Mouse (Mus musculus) forebrain, embryonic 13.5 days (tissue): ENCODE results near the gene Aox4. TPM values are rescaled to one million over a fixed set of nuclear protein-coding genes. Genes with fewer than 3 reads are reported as not detected.

Source experiments
- ATAC-seq: fragments of 200-750 bp; cut with Nextera tagmentation; 2 replicates; pipeline ENCODE4 v1.8.0; 2017
- H3K27ac ChIP-seq: fragments of 300-500 bp; sonication (generic); 2 replicates; pipeline ENCODE4 v1.5.1; 2015; ENCODE audit warnings: inconsistent platforms, mild to moderate bottlenecking, moderate library complexity
- H3K27me3 ChIP-seq: fragments of 300-500 bp; sonication (generic); 2 replicates; pipeline ENCODE4 v1.6.1; 2015; ENCODE audit warnings: mild to moderate bottlenecking, inconsistent platforms
- H3K36me3 ChIP-seq: fragments of 300-500 bp; sonication (generic); 2 replicates; pipeline ENCODE4 v1.6.1; 2015; ENCODE audit warnings: mild to moderate bottlenecking, inconsistent platforms; ENCODE audit not compliant: poor library complexity, severe bottlenecking
- H3K4me1 ChIP-seq: fragments of 300-500 bp; sonication (generic); 2 replicates; pipeline ENCODE4 v1.6.1; 2015; ENCODE audit warnings: inconsistent platforms
- H3K4me2 ChIP-seq: fragments of 300-500 bp; sonication (generic); 2 replicates; pipeline ENCODE4 v1.6.1; 2015; ENCODE audit warnings: inconsistent platforms, mild to moderate bottlenecking, moderate library complexity
- H3K4me3 ChIP-seq: fragments of 300-500 bp; sonication (generic); 2 replicates; pipeline ENCODE4 v1.5.1; 2015; ENCODE audit warnings: mild to moderate bottlenecking, inconsistent platforms
- H3K9ac ChIP-seq: fragments of 300-500 bp; sonication (generic); 2 replicates; pipeline ENCODE4 v1.6.1; 2015; ENCODE audit warnings: mild to moderate bottlenecking, inconsistent platforms
- H3K9me3 ChIP-seq: fragments of 300-500 bp; sonication (generic); replicated peaks from 2 replicates; pipeline ENCODE4 v1.6.1; 2016; ENCODE audit warnings: inconsistent platforms
- WGBS: fragments of 180-500 bp; shearing (Covaris S2); methylation state at CpG from one replicate; pipeline ENCODE4 v1.1.7; 2015; 5-methylcytosine and 5-hydroxymethylcytosine counted together
- polyA plus RNA-seq: library from polyadenylated mRNA; unstranded; fragments of >200 nt; fragmentation: Nextera tagmentation; extraction: Ambion mirVana; gene quantifications from 2 replicates; pipeline ENCODE4 v1.2.1, GENCODE M21; 2015

Aox4 gene
- polyA plus RNA-seq, 1 experiment from 2014 or later: 0.12 TPM

- Histone ChIP-seq H3K4me3 (no peak overlapping the region), H3K27ac (no peak overlapping the region), H3K9me3 (no peaks in the 10 kb centered on the region), H3K4me1 (no peaks in the 10 kb centered on the region), H3K9ac (no peak overlapping the region), H3K27me3 (no peaks in the 10 kb centered on the region), H3K36me3 (no peaks in the 10 kb centered on the region), H3K4me2 (no peak overlapping the region)
- ATAC-seq: no peak
- WGBS: 89% methylated on average over 8 of the region's 8 CpGs
Measured at GRCm38 (mm10) chr1:58308594-58308993, 98.4 kb downstream of the Aox4 start.

GRCm38 (mm10) chr1:58309853-58310252 lies 99.7 kb downstream of the Aox4 start:
- no peak for ATAC-seq
- Histone ChIP-seq H3K27ac (no peak overlapping the region), H3K9ac (no peak overlapping the region), H3K36me3 (no peaks in the 10 kb centered on the region), H3K9me3 (no peaks in the 10 kb centered on the region), H3K4me1 (no peaks in the 10 kb centered on the region), H3K27me3 (no peaks in the 10 kb centered on the region), H3K4me3 (no peak overlapping the region), H3K4me2 (no peak overlapping the region)
- whole genome bisulfite sequencing: 82% methylated on average over 4 of the region's 4 CpGs

- no peaks in the 10 kb centered on the region for H3K4me1 ChIP-seq
- H3K4me3 ChIP-seq: no peak overlapping the region
- no peak overlapping the region for H3K4me2 ChIP-seq
- H3K36me3 ChIP-seq: no peaks in the 10 kb centered on the region
- 81% methylated on average over 7 of the region's 7 CpGs for WGBS
- no peak overlapping the region for H3K9ac ChIP-seq
- no peak for ATAC-seq
- no peaks in the 10 kb centered on the region for H3K27me3 ChIP-seq
- no peak overlapping the region for H3K27ac ChIP-seq
- no peaks in the 10 kb centered on the region for H3K9me3 ChIP-seq
Measured at GRCm38 (mm10) chr1:58311221-58311864, 101.1 kb downstream of the Aox4 start.

- no peak for ATAC-seq
- no peak overlapping the region for H3K4me3 ChIP-seq
- no peak overlapping the region for H3K27ac ChIP-seq
- H3K27me3 ChIP-seq: no peaks in the 10 kb centered on the region
- WGBS: 88% methylated on average over 8 of the region's 8 CpGs
- H3K4me2 ChIP-seq: no peak overlapping the region
- no peaks in the 10 kb centered on the region for H3K36me3 ChIP-seq
- H3K9me3 ChIP-seq: no peaks in the 10 kb centered on the region
- H3K4me1 ChIP-seq: no peaks in the 10 kb centered on the region
- H3K9ac ChIP-seq: no peak overlapping the region
Measured at GRCm38 (mm10) chr1:58313173-58313572, 103.0 kb downstream of the Aox4 start.

GRCm38 (mm10) chr1:58315532-58315931 lies 105.3 kb downstream of the Aox4 start:
- no peaks in the 10 kb centered on the region for H3K36me3 ChIP-seq
- 77% methylated on average over 6 of the region's 6 CpGs for WGBS
- H3K27ac ChIP-seq: no peak overlapping the region
- no peak overlapping the region for H3K4me3 ChIP-seq
- no peak overlapping the region for H3K9ac ChIP-seq
- H3K27me3 ChIP-seq: no peaks in the 10 kb centered on the region
- H3K4me2 ChIP-seq: no peak overlapping the region
- H3K9me3 ChIP-seq: no peaks in the 10 kb centered on the region
- ATAC-seq: no peak
- H3K4me1 ChIP-seq: no peaks in the 10 kb centered on the region

Other genes with a start within 250 kb of the Aox4 start
- 19.3 TPM in 2 replicates for gene Sgo2a, start 214.4 kb upstream of the Aox4 start, polyA plus RNA-seq
- 23.7 and 25.0 TPM in 2 replicates for gene Kctd18, start 191.4 kb upstream of the Aox4 start, polyA plus RNA-seq
- 0.09 and 0.10 TPM in 2 replicates for gene Aox1, start 180.5 kb upstream of the Aox4 start, polyA plus RNA-seq
- gene Aox3, start 97.3 kb upstream of the Aox4 start, polyA plus RNA-seq: not detected in 2 replicates
- 0.06 TPM in 1 of 2 replicates, not detected in the other for gene Aox2, start 67.9 kb downstream of the Aox4 start, polyA plus RNA-seq
- gene Bzw1, start 182.5 kb downstream of the Aox4 start, polyA plus RNA-seq: 441 and 458 TPM in 2 replicates
- 165 and 177 TPM in 2 replicates for gene Clk1, start 213.7 kb downstream of the Aox4 start, polyA plus RNA-seq
- gene Nif3l1, start 234.8 kb downstream of the Aox4 start, polyA plus RNA-seq: 64.1 and 64.8 TPM in 2 replicates
- gene Ppil3, start 235.1 kb downstream of the Aox4 start, polyA plus RNA-seq: 54.2 and 54.6 TPM in 2 replicates